Mouse (Mus musculus) myocyte (in vitro differentiated cells): Measurements from ENCODE around the gene Tenm2. TPM values are rescaled to one million over a fixed set of nuclear protein-coding genes. Genes with fewer than 3 reads are reported as not detected.

ENCODE experiments used
- H3K27me3 ChIP-seq: one replicate; pipeline ENCODE4 v1.6.1; 2011; ENCODE audit not compliant: control insufficient read depth, insufficient read depth, insufficient read length
- H3K36me3 ChIP-seq: one replicate; pipeline ENCODE4 v1.6.1; 2011; ENCODE audit not compliant: control insufficient read depth, insufficient read depth
- H3K4me2 ChIP-seq: one replicate; pipeline ENCODE4 v1.6.1; 2011; ENCODE audit warnings: low read depth, control low read depth
- H3K4me3 ChIP-seq: one replicate; pipeline ENCODE4 v1.5.1; 2011; ENCODE audit warnings: mild to moderate bottlenecking, control low read depth, moderate library complexity
- H3K79me2 ChIP-seq: one replicate; pipeline ENCODE4 v1.6.1; 2011; ENCODE audit not compliant: control insufficient read depth, insufficient read depth
- H3ac ChIP-seq: one replicate; pipeline ENCODE4 v1.6.1; 2011; ENCODE audit not compliant: control insufficient read depth, insufficient read length
- CEBPB ChIP-seq: IDR thresholded peaks from 2 replicates; pipeline ENCODE4 v1.6.1; 2011; ENCODE audit warnings: mild to moderate bottlenecking, moderate library complexity; ENCODE audit not compliant: poor library complexity, insufficient read depth, severe bottlenecking
- E2F4 ChIP-seq: IDR thresholded peaks from one replicate; pipeline ENCODE4 v1.6.1; 2011; ENCODE audit warnings: mild to moderate bottlenecking, control low read depth, moderate library complexity; ENCODE audit not compliant: insufficient read depth
- MAX ChIP-seq: IDR thresholded peaks from one replicate; pipeline ENCODE4 v1.6.1; 2011; ENCODE audit warnings: low read depth, mild to moderate bottlenecking, control low read depth
- MYOD1 ChIP-seq, 3 experiments: IDR thresholded peaks; one replicate each; pipeline ENCODE4 v1.6.1; 2011; ENCODE audit warnings: control low read depth in 2 of 3, low read depth in 2 of 3, mild to moderate bottlenecking in 2 of 3, moderate library complexity in 1 of 3; ENCODE audit not compliant: insufficient read length in 2 of 3, control insufficient read depth in 1 of 3
- MYOG ChIP-seq, 3 experiments: IDR thresholded peaks; one replicate each; pipeline ENCODE4 v1.6.1; 2011; ENCODE audit warnings: control low read depth in 2 of 3, low read depth in 2 of 3, mild to moderate bottlenecking in 2 of 3; ENCODE audit not compliant: insufficient read length in 2 of 3, control insufficient read depth in 1 of 3, insufficient read depth in 1 of 3
- POLR2A ChIP-seq: IDR thresholded peaks from one replicate; pipeline ENCODE4 v1.6.1; 2011; ENCODE audit warnings: low read depth, mild to moderate bottlenecking, control low read depth, moderate library complexity; ENCODE audit not compliant: insufficient read length
- POLR2AphosphoS2 ChIP-seq: IDR thresholded peaks from one replicate; pipeline ENCODE4 v1.6.1; 2011; ENCODE audit warnings: low read depth, control low read depth; ENCODE audit not compliant: insufficient read length
- REST ChIP-seq: IDR thresholded peaks from one replicate; pipeline ENCODE4 v1.6.1; 2011; ENCODE audit warnings: mild to moderate bottlenecking, control low read depth, moderate library complexity; ENCODE audit not compliant: insufficient read depth, insufficient read length
- SRF ChIP-seq: IDR thresholded peaks from one replicate; pipeline ENCODE4 v1.6.1; 2011; ENCODE audit warnings: low read depth; ENCODE audit not compliant: control insufficient read depth, insufficient read length
- TCF12 ChIP-seq: IDR thresholded peaks from one replicate; pipeline ENCODE4 v1.6.1; 2011; ENCODE audit warnings: mild to moderate bottlenecking, control low read depth; ENCODE audit not compliant: poor library complexity, insufficient read depth, severe bottlenecking
- TCF3 ChIP-seq: IDR thresholded peaks from one replicate; pipeline ENCODE4 v1.6.1; 2011; ENCODE audit warnings: low read depth, control low read depth; ENCODE audit not compliant: insufficient read length
- USF1 ChIP-seq: IDR thresholded peaks from one replicate; pipeline ENCODE4 v1.6.1; 2011; ENCODE audit warnings: low read depth, mild to moderate bottlenecking, control low read depth, moderate library complexity
- polyA plus RNA-seq: library from polyadenylated mRNA; unstranded; fragments of >200 nt; fragmentation: generic; extraction: Trizol; gene quantifications from one replicate; pipeline ENCODE4 v1.2.1, GENCODE M21; 2012; ENCODE audit warnings: missing spikeins

Tenm2 gene
- polyA plus RNA-seq, 1 experiment = 0.28 TPM

DNA sequence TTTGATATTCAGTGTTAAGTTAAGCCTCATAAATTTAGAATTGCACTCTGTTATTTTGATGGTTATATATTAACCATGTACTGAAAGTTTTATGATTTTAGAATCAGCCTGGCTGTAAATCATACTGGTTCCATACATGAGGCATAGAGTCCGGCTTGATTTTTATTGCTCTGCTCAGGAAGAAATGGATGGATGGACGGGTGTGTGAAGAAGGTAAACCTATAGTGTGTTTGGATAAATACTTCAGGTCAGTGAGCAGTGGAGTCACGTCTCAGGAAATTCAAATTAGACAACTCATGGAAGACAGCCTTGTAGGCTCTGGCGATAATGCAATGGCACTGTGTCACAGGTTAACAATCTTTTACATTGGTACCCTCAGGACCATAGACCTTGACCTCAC, 402.9 kb downstream of the Tenm2 start:
- no peak overlapping the region for H3K4me3 ChIP-seq
- H3ac ChIP-seq = no peak overlapping the region
- TF ChIP-seq MAX = no peak
- TF ChIP-seq MYOG (IDR thresholded peaks at IDR 0.05; ENCODE audit: control insufficient read depth in 1 of 3, insufficient read depth in 1 of 3, insufficient read length in 2 of 3, low read depth in 2 of 3) = no peak
- TF ChIP-seq POLR2AphosphoS2 = no peak
- no peak for TF ChIP-seq TCF3
- no peak for TF ChIP-seq TCF12
- no peak for TF ChIP-seq MYOD1 (IDR thresholded peaks at IDR 0.05; ENCODE audit: control insufficient read depth in 1 of 3, insufficient read length in 2 of 3, low read depth in 2 of 3)
- TF ChIP-seq CEBPB = no peak
- TF ChIP-seq REST = no peak
- no peak for TF ChIP-seq SRF
- TF ChIP-seq USF1 = no peak
- no peak for TF ChIP-seq POLR2A
- TF ChIP-seq E2F4 = no peak
- H3K4me2 ChIP-seq = no peak overlapping the region
- no peaks in the 10 kb centered on the region for H3K27me3 ChIP-seq
- H3K36me3 ChIP-seq = no peaks in the 10 kb centered on the region
- no peaks in the 10 kb centered on the region for H3K79me2 ChIP-seq

DNA sequence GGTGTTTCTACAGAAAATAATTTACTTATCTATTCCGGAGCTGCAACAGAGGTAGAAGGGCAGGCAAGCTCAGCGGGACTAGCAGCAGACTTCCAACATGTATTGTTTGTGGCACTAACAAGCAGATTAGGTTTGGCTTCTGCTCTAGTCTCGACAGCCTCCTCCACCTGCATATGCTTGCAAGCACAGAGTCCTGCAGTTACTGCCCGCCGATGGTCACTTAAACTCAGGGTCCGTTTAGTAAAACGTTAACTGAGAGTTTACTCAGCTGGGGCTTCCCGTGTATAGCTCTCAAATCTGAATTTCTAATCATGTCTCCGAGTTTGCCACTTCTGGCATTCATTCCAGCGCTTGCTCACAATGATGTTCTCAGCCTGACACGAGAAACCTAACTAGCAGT, 404.3 kb downstream of the Tenm2 start:
- no peak for TF ChIP-seq SRF
- H3K79me2 ChIP-seq = no peaks in the 10 kb centered on the region
- no peak overlapping the region for H3ac ChIP-seq
- no peaks in the 10 kb centered on the region for H3K27me3 ChIP-seq
- H3K36me3 ChIP-seq = no peaks in the 10 kb centered on the region
- H3K4me3 ChIP-seq = no peak overlapping the region
- no peak overlapping the region for H3K4me2 ChIP-seq

DNA sequence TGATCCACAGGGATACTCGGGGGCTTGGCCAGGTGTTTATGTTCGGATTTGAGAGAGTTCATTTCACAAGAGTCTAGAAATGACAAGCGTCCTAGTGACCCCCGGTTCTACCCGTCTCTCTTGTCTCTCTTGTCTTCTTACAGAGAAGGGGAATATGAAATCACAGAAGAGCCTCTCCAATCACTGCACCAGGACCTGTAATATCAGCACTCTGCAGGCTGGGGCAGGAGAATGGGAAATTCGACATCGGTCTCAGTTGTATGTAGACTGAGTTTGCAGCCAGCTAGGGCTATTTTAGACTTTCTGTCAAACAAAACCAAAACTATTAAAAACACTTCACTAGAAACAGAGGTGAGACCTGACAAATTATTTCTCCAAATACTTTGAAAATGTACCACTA, 411.1 kb downstream of the Tenm2 start:
- H3K79me2 ChIP-seq = no peaks in the 10 kb centered on the region

DNA sequence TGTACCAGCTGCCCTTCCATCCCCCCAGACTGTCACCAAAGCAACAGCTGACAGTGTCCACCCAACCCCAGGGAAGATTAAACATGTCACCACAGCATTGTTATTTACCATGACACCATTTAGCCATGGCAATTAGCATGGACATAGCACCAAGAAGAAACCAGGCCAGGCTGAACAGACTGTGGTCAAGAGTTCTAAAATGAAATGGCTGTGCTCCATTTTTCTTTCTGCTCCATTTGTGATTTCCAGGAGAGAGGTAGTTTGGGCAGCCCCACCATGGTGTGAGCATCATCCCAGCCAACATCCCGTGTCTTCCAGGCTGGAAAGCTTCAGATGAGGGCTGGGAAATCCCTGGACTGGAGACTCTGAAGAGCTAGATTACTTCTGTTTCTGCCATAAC, 431.1 kb downstream of the Tenm2 start:
- Histone ChIP-seq H3K27me3 (no peaks in the 10 kb centered on the region), H3K4me2 (no peak overlapping the region), H3K4me3 (no peak overlapping the region), H3ac (no peak overlapping the region), H3K79me2 (no peaks in the 10 kb centered on the region), H3K36me3 (no peaks in the 10 kb centered on the region)
- TF ChIP-seq SRF (no peak), MYOG (IDR thresholded peaks at IDR 0.05; ENCODE audit: control insufficient read depth in 1 of 3, insufficient read depth in 1 of 3, insufficient read length in 2 of 3, low read depth in 2 of 3) (no peak), MYOD1 (IDR thresholded peaks at IDR 0.05; ENCODE audit: control insufficient read depth in 1 of 3, insufficient read length in 2 of 3, low read depth in 2 of 3) (no peak), TCF12 (no peak), REST (no peak), POLR2AphosphoS2 (no peak), POLR2A (no peak), E2F4 (no peak), TCF3 (no peak), USF1 (no peak), MAX (no peak), CEBPB (no peak)

More for the DNA sequence above, 411.1 kb downstream of the Tenm2 start:
- TF ChIP-seq E2F4 (no peak), POLR2A (no peak), CEBPB (no peak), TCF12 (no peak), MYOD1 (IDR thresholded peaks at IDR 0.05; ENCODE audit: control insufficient read depth in 1 of 3, insufficient read length in 2 of 3, low read depth in 2 of 3) (no peak), SRF (no peak), TCF3 (no peak), MYOG (IDR thresholded peaks at IDR 0.05; ENCODE audit: control insufficient read depth in 1 of 3, insufficient read depth in 1 of 3, insufficient read length in 2 of 3, low read depth in 2 of 3) (no peak), MAX (no peak), POLR2AphosphoS2 (no peak), REST (no peak), USF1 (no peak)
- H3K4me2 ChIP-seq = no peak overlapping the region
- no peak overlapping the region for H3ac ChIP-seq
- H3K4me3 ChIP-seq = no peak overlapping the region
- H3K27me3 ChIP-seq = no peaks in the 10 kb centered on the region
- H3K36me3 ChIP-seq = no peaks in the 10 kb centered on the region

DNA sequence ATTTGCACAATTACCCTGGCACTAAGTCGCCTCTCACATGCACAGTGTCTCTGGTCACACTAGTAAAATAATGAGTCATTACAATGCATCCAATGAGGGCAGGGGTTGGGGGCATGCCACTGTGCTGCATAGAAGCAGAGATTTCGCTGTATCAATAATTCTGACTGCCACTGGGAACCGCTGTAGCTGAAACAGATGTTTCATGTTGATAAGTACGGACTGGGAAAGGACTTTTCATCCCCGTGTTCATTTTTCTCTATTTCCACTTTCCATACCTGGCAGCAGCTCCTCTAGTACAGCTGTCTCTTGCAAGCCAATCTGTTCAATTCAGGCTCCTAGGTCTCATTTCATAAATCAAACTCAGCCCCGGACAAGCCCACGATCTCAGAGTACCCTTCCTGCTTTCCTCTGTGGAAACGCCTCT, 433.5 kb downstream of the Tenm2 start:
- H3K27me3 ChIP-seq = no peaks in the 10 kb centered on the region
- H3K4me2 ChIP-seq = no peak overlapping the region
- H3K4me3 ChIP-seq = no peak overlapping the region
- H3K36me3 ChIP-seq = no peaks in the 10 kb centered on the region
- TF ChIP-seq TCF3 = no peak
- no peak for TF ChIP-seq POLR2AphosphoS2
- TF ChIP-seq SRF = no peak
- no peak for TF ChIP-seq TCF12
- TF ChIP-seq MYOD1 (IDR thresholded peaks at IDR 0.05; ENCODE audit: control insufficient read depth in 1 of 3, insufficient read length in 2 of 3, low read depth in 2 of 3) = no peak
- TF ChIP-seq REST = no peak
- TF ChIP-seq USF1 = no peak
- no peak for TF ChIP-seq POLR2A
- H3ac ChIP-seq = no peak overlapping the region
- no peaks in the 10 kb centered on the region for H3K79me2 ChIP-seq
